Mouse (Mus musculus) brain, embryonic 14.5 days (tissue): ENCODE results near the gene Znrd1as.

ENCODE experiments used
- CTCF ChIP-seq: fragments of 200-500 bp; IDR thresholded peaks from 2 replicates; pipeline ENCODE4 v1.5.1; 2012; ENCODE audit warnings: inconsistent platforms, mild to moderate bottlenecking, moderate library complexity, borderline replicate concordance; ENCODE audit not compliant: insufficient read depth, insufficient read length; ENCODE audit errors: extremely low read depth
- POLR2A ChIP-seq: fragments of 200-500 bp; IDR thresholded peaks from 2 replicates; pipeline ENCODE4 v1.6.1; 2012; ENCODE audit warnings: mild to moderate bottlenecking, inconsistent platforms, borderline replicate concordance; ENCODE audit not compliant: poor library complexity, insufficient read depth, insufficient read length, severe bottlenecking; ENCODE audit errors: extremely low read depth

DNA sequence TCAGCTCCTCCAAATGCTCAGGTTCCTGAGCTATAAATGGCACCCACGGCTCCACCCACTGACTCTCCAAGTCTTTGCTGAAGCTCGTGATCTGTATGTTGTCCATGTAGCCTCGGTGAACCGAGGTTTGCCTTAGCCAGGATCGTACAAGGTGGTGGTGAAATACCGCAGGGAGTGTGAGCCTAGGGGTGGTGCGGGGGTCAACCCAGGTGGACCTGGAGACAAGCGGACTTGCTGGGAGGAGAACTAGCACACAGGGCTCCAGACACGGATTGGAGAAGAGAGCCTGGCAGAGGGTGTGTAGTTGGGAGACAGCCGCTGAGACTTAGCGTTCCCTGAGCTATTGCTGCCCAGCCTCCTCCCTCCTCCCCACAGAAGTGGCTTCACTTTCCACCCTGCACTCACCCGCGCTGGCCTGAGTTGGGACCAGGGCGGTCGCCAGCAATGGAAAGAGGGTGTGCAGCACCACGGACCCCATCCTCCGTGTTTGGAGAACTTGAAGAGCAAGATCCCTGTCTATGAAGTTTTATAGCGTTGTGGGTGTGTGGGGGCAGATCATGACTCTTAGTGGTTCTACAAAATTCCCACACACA, 22.9 kb downstream of the Znrd1as start, which contains the start of gene 2410137M14Rik:
- no peak for TF ChIP-seq POLR2A
- no peak for TF ChIP-seq CTCF
